Mouse (Mus musculus): ENCODE results near the gene Krtap1-4. TPM values are rescaled to one million over a fixed set of nuclear protein-coding genes. Genes with fewer than 3 reads are reported as not detected.

Gene Krtap1-4
- total and polyA plus RNA-seq, 2 experiments from 2014 or later, result not detected

DNA sequence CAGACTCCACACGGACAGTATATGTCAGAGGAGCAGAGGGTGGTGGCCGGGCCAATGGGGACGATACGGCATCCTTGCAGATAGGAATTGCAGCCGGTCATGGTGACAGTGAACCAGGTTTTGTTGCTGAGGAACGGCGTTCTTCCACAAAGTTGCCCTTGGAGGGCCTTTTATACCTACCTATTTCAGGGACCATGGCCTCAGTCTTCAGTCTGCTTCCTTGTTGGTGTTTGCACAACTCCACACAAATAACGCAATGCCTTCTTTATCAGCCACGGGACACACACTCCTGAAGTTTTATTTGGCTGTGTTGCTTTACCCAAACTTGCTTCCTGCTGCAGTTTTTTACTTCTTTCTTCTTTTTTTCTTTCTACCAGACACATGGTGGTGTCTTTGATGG lies 24.1 kb downstream of the Krtap1-4 start, which contains the start of gene Gm11939:
Gene Gm11939, minus strand, starts transcription at position 101 of the 400 bp plus-strand sequence.
- Histone ChIP-seq H3K4me2 (ENCODE audit: low read depth, low read length) (no peak within 1 kb of the TSS), H3K4me3 (ENCODE audit: low read depth, low read length) (no peak within 1 kb of the TSS), H3K36me3 (replicated peaks; ENCODE audit: control insufficient read depth, insufficient read depth, low read length) (no peaks in the 10 kb centered on the region), H3K27me3 (ENCODE audit: control insufficient read depth, insufficient read depth, low read length) (no peaks in the 10 kb centered on the region), H3K9me3 (replicated peaks; ENCODE audit: control insufficient read depth, low read length) (no peaks in the 10 kb centered on the region), H3K4me1 (ENCODE audit: control insufficient read depth, insufficient read depth) (no peaks in the 10 kb centered on the region), H3K27ac (ENCODE audit: low read depth) (no peak within 1 kb of the TSS), H3K9ac (replicated peaks; ENCODE audit: low read depth, low read length) (no peak within 1 kb of the TSS)
- TF ChIP-seq CTCF (IDR thresholded peaks at IDR 0.05; ENCODE audit: low read depth) (no peak), EP300 (IDR thresholded peaks at IDR 0.05; ENCODE audit: low read depth) (no peak)
- ATAC-seq (ENCODE audit: insufficient read depth, low read depth) (no peak), DNase-seq (ENCODE audit: low spot score) (no peak)
- 82% methylated on average over 9 of the region's 9 CpGs for WGBS

DNA sequence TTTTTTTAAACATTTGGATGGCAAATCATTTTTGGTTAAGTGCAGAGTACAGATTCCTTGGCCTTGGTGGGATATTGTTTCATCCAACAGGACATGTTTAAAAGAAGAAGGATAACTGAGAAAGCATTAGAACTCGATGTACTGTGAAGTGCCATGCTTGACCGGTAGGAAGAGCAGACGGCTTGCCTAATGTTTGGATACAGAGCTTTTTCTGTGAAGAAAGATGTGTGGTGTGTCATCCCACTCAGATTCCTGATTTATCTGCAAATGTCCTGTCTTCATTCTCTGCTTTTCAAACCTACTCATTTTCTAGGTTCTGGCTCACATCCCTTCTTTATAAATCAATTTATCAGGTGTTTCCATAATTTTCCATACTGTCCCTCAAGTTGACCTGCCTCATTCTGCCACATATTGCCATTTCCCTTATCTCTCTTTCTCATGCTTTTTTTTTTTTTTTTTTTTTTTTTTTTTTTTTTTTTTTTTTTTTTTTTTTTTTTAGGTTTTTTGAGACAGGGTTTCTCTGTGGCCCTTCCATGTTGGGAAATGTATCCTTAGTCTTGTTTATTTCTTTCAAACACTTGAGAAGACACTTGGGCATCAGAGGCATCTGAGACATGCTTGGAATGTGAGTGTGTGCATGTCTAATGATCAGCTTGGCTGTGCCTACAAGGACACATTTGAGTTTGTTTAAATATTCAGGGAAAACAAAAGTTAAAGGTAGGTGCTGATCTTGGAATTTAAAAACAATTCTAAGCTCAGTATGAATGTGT lies 25.3 kb downstream of the Krtap1-4 start:
- Histone ChIP-seq H3K9me3 (replicated peaks; ENCODE audit: control insufficient read depth, low read length) (no peaks in the 10 kb centered on the region), H3K4me3 (ENCODE audit: low read depth, low read length) (no peak overlapping the region), H3K36me3 (replicated peaks; ENCODE audit: control insufficient read depth, insufficient read depth, low read length) (no peaks in the 10 kb centered on the region), H3K27ac (ENCODE audit: low read depth) (no peak overlapping the region), H3K27me3 (ENCODE audit: control insufficient read depth, insufficient read depth, low read length) (no peaks in the 10 kb centered on the region), H3K9ac (replicated peaks; ENCODE audit: low read depth, low read length) (no peak overlapping the region), H3K4me1 (ENCODE audit: control insufficient read depth, insufficient read depth) (no peaks in the 10 kb centered on the region), H3K4me2 (ENCODE audit: low read depth, low read length) (no peak overlapping the region)
- TF ChIP-seq EP300 (IDR thresholded peaks at IDR 0.05; ENCODE audit: low read depth) (no peak), CTCF (IDR thresholded peaks at IDR 0.05; ENCODE audit: low read depth) (no peak)
- no peak for DNase-seq (ENCODE audit: low spot score)
- WGBS, result 63% methylated on average over 3 of the region's 3 CpGs
- ATAC-seq (ENCODE audit: insufficient read depth, low read depth), result no peak

DNA sequence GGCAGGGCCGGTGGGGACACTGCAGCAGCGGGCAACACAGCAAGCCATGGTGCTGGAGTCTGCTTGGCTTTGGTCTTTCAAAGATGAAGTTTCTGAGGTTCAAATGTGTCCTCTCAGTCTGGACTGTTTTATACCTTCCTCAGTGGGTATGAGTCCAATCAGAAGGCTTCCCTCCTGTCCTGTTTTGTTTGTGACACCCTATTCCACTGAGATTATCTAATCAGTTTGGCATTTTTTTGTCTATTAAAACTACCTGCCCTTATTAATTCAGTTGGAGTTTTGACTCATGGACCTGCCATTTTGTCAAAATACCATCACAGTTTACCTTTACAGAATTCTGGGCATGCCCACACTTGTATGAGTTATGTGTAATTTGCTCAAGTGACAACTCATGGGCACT lies 26.7 kb downstream of the Krtap1-4 start, which contains the start of gene Krtap3-2:
Gene Krtap3-2, minus strand, starts transcription at position 101 of the 400 bp plus-strand sequence.
- no peak for DNase-seq (ENCODE audit: low spot score)
- H3K36me3 ChIP-seq (replicated peaks; ENCODE audit: control insufficient read depth, insufficient read depth, low read length), result no peaks in the 10 kb centered on the region
- H3K9me3 ChIP-seq (replicated peaks; ENCODE audit: control insufficient read depth, low read length), result no peaks in the 10 kb centered on the region
- no peaks in the 10 kb centered on the region for H3K4me1 ChIP-seq (ENCODE audit: control insufficient read depth, insufficient read depth)
- 49% methylated on average over 2 of the region's 2 CpGs for WGBS
- no peak within 1 kb of the TSS for H3K27ac ChIP-seq (ENCODE audit: low read depth)
- H3K4me3 ChIP-seq (ENCODE audit: low read depth, low read length), result no peak within 1 kb of the TSS
- no peak within 1 kb of the TSS for H3K4me2 ChIP-seq (ENCODE audit: low read depth, low read length)
- no peaks in the 10 kb centered on the region for H3K27me3 ChIP-seq (ENCODE audit: control insufficient read depth, insufficient read depth, low read length)
- no peak for TF ChIP-seq CTCF (IDR thresholded peaks at IDR 0.05; ENCODE audit: low read depth)
- TF ChIP-seq EP300 (IDR thresholded peaks at IDR 0.05; ENCODE audit: low read depth), result no peak
- no peak within 1 kb of the TSS for H3K9ac ChIP-seq (replicated peaks; ENCODE audit: low read depth, low read length)
- no peak for ATAC-seq (ENCODE audit: insufficient read depth, low read depth)

DNA sequence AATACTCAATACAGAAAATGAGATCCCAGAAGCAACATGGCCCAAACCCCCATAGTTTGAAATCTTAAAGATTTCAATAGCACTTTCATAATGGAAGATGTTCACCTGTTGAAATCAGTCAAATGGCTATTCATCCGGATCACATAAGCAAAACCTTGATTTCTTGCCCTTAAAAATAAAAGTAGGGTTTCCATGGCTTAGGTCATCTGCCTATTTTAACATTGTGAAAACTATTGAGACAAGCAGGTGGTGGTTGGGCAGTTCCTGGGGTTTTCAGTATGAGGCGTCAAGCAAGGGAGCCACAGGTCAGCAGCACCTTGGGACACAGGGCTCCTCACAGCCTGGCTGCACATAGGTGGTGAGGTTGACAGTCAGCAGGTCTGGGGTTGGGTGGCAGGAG lies 27.3 kb downstream of the Krtap1-4 start:
- Histone ChIP-seq H3K27me3 (ENCODE audit: control insufficient read depth, insufficient read depth, low read length) (no peaks in the 10 kb centered on the region), H3K27ac (ENCODE audit: low read depth) (no peak overlapping the region), H3K4me2 (ENCODE audit: low read depth, low read length) (no peak overlapping the region), H3K4me1 (ENCODE audit: control insufficient read depth, insufficient read depth) (no peaks in the 10 kb centered on the region), H3K4me3 (ENCODE audit: low read depth, low read length) (no peak overlapping the region), H3K9me3 (replicated peaks; ENCODE audit: control insufficient read depth, low read length) (no peaks in the 10 kb centered on the region), H3K9ac (replicated peaks; ENCODE audit: low read depth, low read length) (no peak overlapping the region), H3K36me3 (replicated peaks; ENCODE audit: control insufficient read depth, insufficient read depth, low read length) (no peaks in the 10 kb centered on the region)
- TF ChIP-seq EP300 (IDR thresholded peaks at IDR 0.05; ENCODE audit: low read depth), result no peak
- no peak for TF ChIP-seq CTCF (IDR thresholded peaks at IDR 0.05; ENCODE audit: low read depth)
- DNase-seq (ENCODE audit: low spot score) (no peak), ATAC-seq (ENCODE audit: insufficient read depth, low read depth) (no peak)
- 79% methylated on average over 2 of the region's 2 CpGs for WGBS

DNA sequence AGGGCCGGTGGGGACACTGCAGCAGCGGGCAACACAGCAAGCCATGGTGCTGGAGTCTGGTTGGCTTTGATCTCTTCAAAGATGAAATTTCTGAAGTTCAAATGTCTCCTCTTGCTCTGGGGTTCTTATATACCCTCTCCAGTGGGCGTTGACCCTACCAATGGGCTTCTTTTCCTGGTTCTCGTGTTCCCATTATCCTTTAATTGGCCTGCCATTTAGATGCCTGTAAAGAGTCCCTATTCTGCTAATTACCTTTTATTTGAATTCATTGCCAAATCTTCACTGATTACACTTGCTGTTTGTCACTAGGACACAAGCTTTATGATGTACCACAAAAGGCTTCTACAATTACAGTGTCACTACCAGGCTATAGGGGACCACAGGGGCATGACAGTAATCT lies 32.7 kb downstream of the Krtap1-4 start, which contains the start of gene Krtap3-3:
Gene Krtap3-3, minus strand, starts transcription at position 101 of the 400 bp plus-strand sequence.
- H3K4me3 ChIP-seq (ENCODE audit: low read depth, low read length), result no peak within 1 kb of the TSS
- ATAC-seq (ENCODE audit: insufficient read depth, low read depth), result no peak
- no peak within 1 kb of the TSS for H3K4me2 ChIP-seq (ENCODE audit: low read depth, low read length)
- no peak within 1 kb of the TSS for H3K9ac ChIP-seq (replicated peaks; ENCODE audit: low read depth, low read length)
- 52% methylated on average over 3 of the region's 4 CpGs for WGBS
- H3K9me3 ChIP-seq (replicated peaks; ENCODE audit: control insufficient read depth, low read length), result 0 out of 2 replicates have a peak, but pooled peaks cover 4% of the 10 kb centered on the region
- no peak for DNase-seq (ENCODE audit: low spot score)
- no peaks in the 10 kb centered on the region for H3K36me3 ChIP-seq (replicated peaks; ENCODE audit: control insufficient read depth, insufficient read depth, low read length)
- H3K27me3 ChIP-seq (ENCODE audit: control insufficient read depth, insufficient read depth, low read length), result no peaks in the 10 kb centered on the region
- no peak within 1 kb of the TSS for H3K27ac ChIP-seq (ENCODE audit: low read depth)
- no peak for TF ChIP-seq CTCF (IDR thresholded peaks at IDR 0.05; ENCODE audit: low read depth)
- TF ChIP-seq EP300 (IDR thresholded peaks at IDR 0.05; ENCODE audit: low read depth), result no peak
- no peaks in the 10 kb centered on the region for H3K4me1 ChIP-seq (ENCODE audit: control insufficient read depth, insufficient read depth)

Measured in heart, postnatal 0 days (tissue).